Mouse (Mus musculus): ENCODE results near the gene Rbm20. TPM values are rescaled to one million over a fixed set of nuclear protein-coding genes. Genes with fewer than 3 reads are reported as not detected.

Gene Rbm20
- polyA plus RNA-seq, 1 experiment, result not detected

DNA sequence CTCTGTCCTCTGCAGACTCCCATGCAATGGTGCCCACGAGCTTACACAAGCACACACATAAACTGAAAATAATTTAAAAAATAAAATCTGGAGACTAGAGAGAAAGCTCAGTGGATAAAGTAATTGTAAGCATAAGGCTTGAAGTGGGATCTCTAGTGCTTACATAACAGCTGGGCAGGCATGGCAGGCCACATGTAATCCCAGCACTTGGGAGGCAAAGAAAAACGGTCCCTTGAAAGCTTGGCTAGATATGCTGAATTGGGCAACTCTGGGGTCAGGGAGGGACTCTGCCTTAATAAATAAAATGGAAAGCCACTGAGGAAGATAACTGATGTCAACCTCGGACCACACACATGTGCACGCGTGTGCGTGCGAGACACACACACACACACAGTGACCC, 104.7 kb downstream of the Rbm20 start:
- Histone ChIP-seq H3K4me1 (ENCODE audit: control insufficient read depth, insufficient read depth, low read length) (peaks cover 21% of the 10 kb centered on the region), H3K27ac (ENCODE audit: insufficient read depth, low read depth, low read length) (no peak overlapping the region), H3K4me3 (ENCODE audit: insufficient read depth, low read length) (no peak overlapping the region)
- TF ChIP-seq CTCF (IDR thresholded peaks at IDR 0.05; ENCODE audit: low read depth, low read length) (no peak), POLR2A (IDR thresholded peaks at IDR 0.05; ENCODE audit: borderline replicate concordance, low read depth, low read length) (no peak)

DNA sequence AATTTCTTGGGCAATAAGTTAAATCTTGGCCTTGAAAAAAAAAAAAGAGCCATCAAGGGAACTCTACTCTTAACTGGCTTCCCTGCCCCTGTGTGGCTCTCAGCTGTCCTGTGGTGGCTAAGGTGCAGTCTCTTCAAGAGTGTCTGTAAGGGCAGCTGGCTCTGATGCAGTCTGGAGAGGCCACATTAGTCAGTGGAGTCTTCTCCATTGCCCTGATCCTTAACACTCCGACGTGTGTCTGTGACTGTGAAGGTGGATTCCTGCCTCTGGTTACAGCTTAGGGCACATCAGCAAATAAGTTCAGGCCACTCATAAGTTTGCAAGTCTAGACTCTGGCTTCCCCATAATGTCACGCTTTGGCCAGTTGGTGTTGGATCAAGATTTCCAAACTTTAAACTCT, 108.2 kb downstream of the Rbm20 start:
- no peak for TF ChIP-seq POLR2A (IDR thresholded peaks at IDR 0.05; ENCODE audit: borderline replicate concordance, low read depth, low read length)
- no peak for TF ChIP-seq CTCF (IDR thresholded peaks at IDR 0.05; ENCODE audit: low read depth, low read length)
- Histone ChIP-seq H3K27ac (ENCODE audit: insufficient read depth, low read depth, low read length) (no peak overlapping the region), H3K4me1 (ENCODE audit: control insufficient read depth, insufficient read depth, low read length) (peaks cover 22% of the 10 kb centered on the region), H3K4me3 (ENCODE audit: insufficient read depth, low read length) (no peak overlapping the region)

DNA sequence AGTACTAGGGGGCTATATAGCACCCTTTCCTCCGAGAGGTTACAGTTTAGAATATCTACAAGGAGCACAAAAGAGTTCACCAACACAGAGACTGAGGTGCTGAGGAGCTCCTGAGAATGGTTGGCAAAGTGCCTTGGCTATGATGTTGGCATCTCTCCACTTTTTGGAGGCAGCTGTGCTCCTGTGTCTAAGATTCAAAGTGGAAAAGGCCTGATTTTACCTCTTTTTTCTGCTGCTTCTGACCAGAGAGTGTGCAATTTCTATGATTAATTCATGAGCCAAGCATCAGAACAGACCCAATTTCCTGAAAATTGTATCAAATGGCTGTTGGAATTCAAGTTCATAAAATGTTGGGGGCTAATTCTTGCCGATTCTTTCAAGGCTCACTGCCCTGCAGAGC, 109.1 kb downstream of the Rbm20 start:
- H3K4me1 ChIP-seq (ENCODE audit: control insufficient read depth, insufficient read depth, low read length), result peaks cover 16% of the 10 kb centered on the region
- H3K27ac ChIP-seq (ENCODE audit: insufficient read depth, low read depth, low read length), result no peak overlapping the region
- TF ChIP-seq CTCF (IDR thresholded peaks at IDR 0.05; ENCODE audit: low read depth, low read length) (no peak), POLR2A (IDR thresholded peaks at IDR 0.05; ENCODE audit: borderline replicate concordance, low read depth, low read length) (no peak)
- H3K4me3 ChIP-seq (ENCODE audit: insufficient read depth, low read length), result no peak overlapping the region

DNA sequence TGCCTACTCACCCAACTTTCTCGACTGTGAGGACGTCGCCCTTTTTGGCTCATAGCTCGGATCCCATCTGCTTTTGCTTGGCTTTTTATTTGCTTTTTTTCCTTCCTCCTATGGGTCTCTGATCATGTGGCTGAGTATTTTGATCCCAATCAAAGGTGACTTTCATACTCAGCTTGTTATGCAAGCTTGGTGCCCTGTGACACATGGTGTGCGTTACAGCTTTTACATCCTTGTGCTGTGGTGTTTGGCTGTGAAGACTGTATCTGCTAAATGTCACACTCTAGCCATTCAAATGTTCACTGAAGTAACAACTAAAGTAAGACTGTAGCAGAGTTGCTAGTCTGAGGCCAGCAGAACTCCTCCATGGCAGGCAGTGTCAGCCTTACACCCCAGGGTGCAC, 109.7 kb downstream of the Rbm20 start:
- no peak overlapping the region for H3K4me3 ChIP-seq (ENCODE audit: insufficient read depth, low read length)
- H3K27ac ChIP-seq (ENCODE audit: insufficient read depth, low read depth, low read length), result no peak overlapping the region
- no peak for TF ChIP-seq POLR2A (IDR thresholded peaks at IDR 0.05; ENCODE audit: borderline replicate concordance, low read depth, low read length)
- TF ChIP-seq CTCF (IDR thresholded peaks at IDR 0.05; ENCODE audit: low read depth, low read length), result no peak
- H3K4me1 ChIP-seq (ENCODE audit: control insufficient read depth, insufficient read depth, low read length), result peaks cover 12% of the 10 kb centered on the region

DNA sequence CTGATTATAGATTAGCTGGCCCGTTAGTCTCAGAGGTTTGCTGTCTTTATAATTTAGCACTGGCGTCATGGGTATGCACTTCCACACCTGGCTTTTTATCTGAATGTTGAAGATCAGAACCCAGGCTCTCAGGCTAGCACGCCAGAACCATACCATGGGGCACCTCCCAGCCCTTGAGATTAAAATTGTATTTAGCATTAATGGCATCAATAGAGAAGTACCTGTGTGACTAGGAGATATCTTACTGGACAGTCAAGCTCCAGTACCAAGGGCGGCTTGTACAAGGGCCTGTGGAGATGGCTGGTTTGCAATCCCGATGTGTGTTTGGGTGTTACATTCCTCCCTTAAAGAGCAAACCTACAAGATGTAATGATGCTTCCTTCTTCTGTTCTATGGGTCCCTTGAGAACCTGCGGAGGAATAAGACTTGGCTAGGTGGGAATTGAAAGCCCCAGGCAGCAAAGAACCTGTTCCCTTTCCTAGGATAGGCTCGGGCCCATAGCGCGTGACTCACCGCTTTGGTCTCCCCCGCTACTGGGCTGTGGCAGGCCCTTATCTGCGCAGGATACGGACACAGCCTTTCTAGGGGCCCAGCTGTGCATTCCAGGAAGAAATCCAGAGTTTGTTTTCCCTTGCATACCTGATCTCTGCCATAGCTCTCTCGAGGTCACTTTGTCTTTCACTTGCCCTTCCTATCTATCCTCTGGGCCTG, 111.7 kb downstream of the Rbm20 start:
- Histone ChIP-seq H3K4me3 (ENCODE audit: insufficient read depth, low read length) (no peak overlapping the region), H3K27ac (ENCODE audit: insufficient read depth, low read depth, low read length) (no peak overlapping the region), H3K4me1 (ENCODE audit: control insufficient read depth, insufficient read depth, low read length) (peaks cover 4% of the 10 kb centered on the region; the same call in 1 of the 2 replicates)
- TF ChIP-seq CTCF (IDR thresholded peaks at IDR 0.05; ENCODE audit: low read depth, low read length) (no peak), POLR2A (IDR thresholded peaks at IDR 0.05; ENCODE audit: borderline replicate concordance, low read depth, low read length) (no peak)

DNA sequence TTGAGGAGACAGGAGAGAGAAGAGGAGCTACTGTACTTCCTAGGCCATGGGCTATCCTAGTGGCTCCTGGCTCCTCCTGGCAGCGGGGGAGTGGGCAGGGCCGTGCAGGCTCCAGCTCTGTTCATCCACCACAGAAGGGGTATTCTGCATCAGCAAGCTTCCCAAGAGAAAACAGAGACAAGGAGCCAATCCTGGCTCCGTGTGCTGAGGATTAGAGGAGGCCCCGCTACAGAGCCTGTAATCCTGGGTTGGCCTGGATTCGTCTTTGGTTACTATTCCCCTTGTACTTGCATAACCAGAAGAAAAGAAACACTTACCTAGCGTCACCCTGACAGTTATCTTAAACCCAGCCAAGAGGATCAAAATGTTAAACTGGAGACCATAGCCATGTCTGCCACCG, 112.5 kb downstream of the Rbm20 start:
- 0 out of 2 replicates have a peak, but pooled peaks cover 3% of the 10 kb centered on the region for H3K4me1 ChIP-seq (ENCODE audit: control insufficient read depth, insufficient read depth, low read length)
- H3K27ac ChIP-seq (ENCODE audit: insufficient read depth, low read depth, low read length), result no peak overlapping the region
- TF ChIP-seq POLR2A (IDR thresholded peaks at IDR 0.05; ENCODE audit: borderline replicate concordance, low read depth, low read length), result no peak
- no peak for TF ChIP-seq CTCF (IDR thresholded peaks at IDR 0.05; ENCODE audit: low read depth, low read length)
- H3K4me3 ChIP-seq (ENCODE audit: insufficient read depth, low read length), result no peak overlapping the region

DNA sequence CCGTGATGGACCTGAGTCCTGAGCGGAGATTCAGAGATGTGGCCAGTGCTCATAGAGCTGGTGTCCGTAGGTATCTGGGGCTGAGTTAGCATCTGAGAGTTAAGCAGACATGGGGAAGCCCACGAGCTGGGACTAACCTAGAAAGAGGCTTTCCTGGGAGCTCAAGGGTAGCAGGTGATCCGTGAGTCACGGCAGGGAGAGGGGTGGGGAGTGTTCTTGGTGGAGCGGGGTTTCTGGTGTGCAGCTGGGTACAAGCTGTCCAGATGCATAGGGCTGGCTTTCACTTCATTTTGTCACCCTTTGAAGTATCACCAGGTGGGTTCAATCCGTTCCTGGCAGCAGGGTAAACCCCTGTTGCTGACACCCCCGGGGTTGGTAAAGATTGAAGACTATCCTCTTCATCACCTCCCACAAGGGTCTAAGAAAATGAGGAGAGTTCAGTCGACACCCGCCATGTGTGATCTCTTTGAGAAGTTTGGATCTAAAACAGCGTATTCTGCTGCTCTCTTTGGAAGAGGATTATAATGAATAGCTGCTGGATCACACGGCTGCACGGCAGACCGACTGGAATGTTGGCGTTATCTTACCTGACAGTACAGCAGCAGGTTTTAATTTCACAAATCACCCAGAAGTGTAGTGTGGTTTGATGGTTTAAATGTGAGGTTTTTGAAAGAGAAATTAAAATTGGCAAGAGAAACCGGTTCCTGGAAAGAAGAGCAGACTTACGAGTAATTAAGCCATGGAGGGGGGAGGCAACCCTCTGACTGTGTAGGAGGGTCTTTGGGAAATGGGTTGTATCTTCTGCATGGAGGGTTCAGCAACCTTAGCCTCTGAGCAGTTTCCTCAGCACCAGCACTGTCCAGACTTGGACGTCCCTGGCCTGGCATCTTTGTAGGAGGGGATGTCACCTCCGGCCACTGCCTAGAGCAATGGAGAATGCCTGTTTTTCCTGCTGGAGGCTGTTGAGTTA, 114.9 kb downstream of the Rbm20 start:
- no peak overlapping the region for H3K4me3 ChIP-seq (ENCODE audit: insufficient read depth, low read length)
- H3K27ac ChIP-seq (ENCODE audit: insufficient read depth, low read depth, low read length), result no peak overlapping the region
- no peak for TF ChIP-seq CTCF (IDR thresholded peaks at IDR 0.05; ENCODE audit: low read depth, low read length)
- no peak for TF ChIP-seq POLR2A (IDR thresholded peaks at IDR 0.05; ENCODE audit: borderline replicate concordance, low read depth, low read length)
- 0 out of 2 replicates have a peak, but pooled peaks cover 3% of the 10 kb centered on the region for H3K4me1 ChIP-seq (ENCODE audit: control insufficient read depth, insufficient read depth, low read length)

DNA sequence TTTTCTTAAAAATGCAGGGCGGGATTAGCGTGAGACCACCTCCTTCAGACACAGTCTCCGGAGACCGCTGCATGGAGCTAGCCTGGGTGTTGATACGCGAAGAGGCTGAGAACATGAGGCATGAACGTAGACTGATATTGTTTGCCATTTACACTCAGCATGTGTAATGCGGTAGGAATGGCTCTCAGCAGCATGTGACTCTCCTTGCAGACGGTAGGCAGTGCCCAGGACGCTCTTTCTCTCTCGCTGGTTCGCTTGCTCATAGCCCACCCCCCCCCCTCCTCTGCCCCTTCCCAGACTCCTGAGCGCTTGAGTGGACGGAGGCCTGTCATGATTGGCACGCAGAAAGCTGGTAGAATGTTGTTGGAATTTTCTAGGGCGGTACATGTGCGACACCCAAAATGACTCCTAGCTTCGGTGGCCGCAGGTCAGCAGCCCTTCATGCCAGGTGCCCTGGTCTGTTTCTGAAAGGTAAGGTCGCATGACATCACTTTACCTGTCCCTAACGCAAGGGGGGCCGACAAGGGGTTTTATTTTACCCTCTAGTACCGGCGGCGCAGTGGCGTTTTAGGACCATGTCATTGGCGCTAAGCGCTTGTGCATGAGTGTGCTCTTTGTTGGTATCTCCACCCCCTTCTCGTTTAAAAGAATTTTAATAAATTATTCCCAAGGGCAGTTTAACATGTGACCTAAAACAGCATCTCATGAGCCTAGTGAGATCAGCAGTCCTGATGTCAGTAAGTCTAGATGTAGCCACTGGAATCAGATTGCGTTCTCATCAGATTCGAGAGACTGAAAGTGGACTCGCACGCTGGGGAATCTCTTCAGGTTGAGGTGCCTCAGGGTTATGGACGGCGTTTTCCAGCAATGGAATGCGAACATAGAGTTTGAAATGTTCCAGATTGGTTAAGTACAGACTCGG, 116.1 kb downstream of the Rbm20 start:
- H3K27ac ChIP-seq (ENCODE audit: insufficient read depth, low read depth, low read length), result no peak overlapping the region
- TF ChIP-seq CTCF (IDR thresholded peaks at IDR 0.05; ENCODE audit: low read depth, low read length) (no peak), POLR2A (IDR thresholded peaks at IDR 0.05; ENCODE audit: borderline replicate concordance, low read depth, low read length) (no peak)
- H3K4me3 ChIP-seq (ENCODE audit: insufficient read depth, low read length), result no peak overlapping the region
- 0 out of 2 replicates have a peak, but pooled peaks cover 1% of the 10 kb centered on the region for H3K4me1 ChIP-seq (ENCODE audit: control insufficient read depth, insufficient read depth, low read length)

Data from bone marrow macrophage, adult 2 months (primary cell).